Mouse (Mus musculus): ENCODE data around the gene Olfr589.

DNA sequence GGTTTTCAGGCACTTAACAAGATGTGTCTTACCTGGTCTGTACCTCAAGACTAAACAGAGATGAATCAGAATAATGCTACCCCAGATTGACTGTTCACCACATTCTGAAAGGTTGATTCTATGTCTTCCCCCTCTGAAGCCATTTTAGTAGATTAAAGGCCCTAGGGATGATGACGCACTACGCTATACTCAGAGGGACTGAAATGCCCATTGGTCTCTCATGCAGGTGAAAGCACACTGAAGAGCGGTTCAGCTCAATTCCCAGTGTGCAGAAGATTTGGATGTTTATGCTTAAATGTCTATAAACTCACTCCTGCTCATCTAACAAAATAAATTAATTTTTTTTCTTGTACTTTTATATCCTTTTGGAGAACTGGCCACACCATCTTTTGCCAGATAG is 30.6 kb downstream of the Olfr589 start, which contains the start of gene Olfr586:
- TF ChIP-seq GATA1 (IDR thresholded peaks at IDR 0.05; ENCODE audit: low read length) = no peak
- TF ChIP-seq TAL1 (IDR thresholded peaks at IDR 0.05; ENCODE audit: low read length) = no peak
